Mouse (Mus musculus) myocyte (in vitro differentiated cells): ENCODE results near the gene Acot11.

Source experiments
- CEBPB ChIP-seq: IDR thresholded peaks from 2 replicates; pipeline ENCODE4 v1.6.1; 2011; ENCODE audit warnings: mild to moderate bottlenecking, moderate library complexity; ENCODE audit not compliant: poor library complexity, insufficient read depth, severe bottlenecking
- E2F4 ChIP-seq: IDR thresholded peaks from one replicate; pipeline ENCODE4 v1.6.1; 2011; ENCODE audit warnings: mild to moderate bottlenecking, control low read depth, moderate library complexity; ENCODE audit not compliant: insufficient read depth
- MAX ChIP-seq: IDR thresholded peaks from one replicate; pipeline ENCODE4 v1.6.1; 2011; ENCODE audit warnings: low read depth, mild to moderate bottlenecking, control low read depth
- MYOD1 ChIP-seq, 3 experiments: IDR thresholded peaks; one replicate each; pipeline ENCODE4 v1.6.1; 2011; ENCODE audit warnings: control low read depth in 2 of 3, low read depth in 2 of 3, mild to moderate bottlenecking in 2 of 3, moderate library complexity in 1 of 3; ENCODE audit not compliant: insufficient read length in 2 of 3, control insufficient read depth in 1 of 3
- MYOG ChIP-seq, 3 experiments: IDR thresholded peaks; one replicate each; pipeline ENCODE4 v1.6.1; 2011; ENCODE audit warnings: control low read depth in 2 of 3, low read depth in 2 of 3, mild to moderate bottlenecking in 2 of 3; ENCODE audit not compliant: insufficient read length in 2 of 3, control insufficient read depth in 1 of 3, insufficient read depth in 1 of 3
- POLR2A ChIP-seq: IDR thresholded peaks from one replicate; pipeline ENCODE4 v1.6.1; 2011; ENCODE audit warnings: low read depth, mild to moderate bottlenecking, control low read depth, moderate library complexity; ENCODE audit not compliant: insufficient read length
- POLR2AphosphoS2 ChIP-seq: IDR thresholded peaks from one replicate; pipeline ENCODE4 v1.6.1; 2011; ENCODE audit warnings: low read depth, control low read depth; ENCODE audit not compliant: insufficient read length
- TCF12 ChIP-seq: IDR thresholded peaks from one replicate; pipeline ENCODE4 v1.6.1; 2011; ENCODE audit warnings: mild to moderate bottlenecking, control low read depth; ENCODE audit not compliant: poor library complexity, insufficient read depth, severe bottlenecking
- USF1 ChIP-seq: IDR thresholded peaks from one replicate; pipeline ENCODE4 v1.6.1; 2011; ENCODE audit warnings: low read depth, mild to moderate bottlenecking, control low read depth, moderate library complexity

DNA sequence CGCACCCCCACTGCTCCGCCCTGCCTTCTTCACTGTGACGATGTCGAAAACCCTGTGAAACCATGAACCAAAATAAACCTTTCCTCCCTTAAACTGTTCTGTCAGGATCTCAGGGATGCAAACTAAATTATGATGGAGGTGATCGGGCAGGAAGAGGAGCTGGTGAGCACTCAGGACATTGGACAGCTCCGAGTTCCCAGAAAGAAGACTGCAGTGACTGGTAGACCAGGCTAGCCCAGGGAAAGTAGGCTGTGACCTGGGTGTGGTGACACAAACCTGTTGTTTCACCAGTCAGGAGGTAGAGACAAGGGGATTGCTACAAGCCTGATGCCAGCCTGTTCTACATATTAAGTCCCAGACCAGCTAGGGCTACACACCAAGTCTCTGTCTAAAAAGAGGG is 91.2 kb downstream of the Acot11 start:
- TF ChIP-seq POLR2AphosphoS2 (no peak), POLR2A (no peak), USF1 (no peak), E2F4 (no peak), MAX (no peak), CEBPB (no peak), TCF12 (no peak), MYOG (IDR thresholded peaks at IDR 0.05; ENCODE audit: control insufficient read depth in 1 of 3, insufficient read depth in 1 of 3, insufficient read length in 2 of 3, low read depth in 2 of 3) (no peak), MYOD1 (IDR thresholded peaks at IDR 0.05; ENCODE audit: control insufficient read depth in 1 of 3, insufficient read length in 2 of 3, low read depth in 2 of 3) (no peak)
